Mouse (Mus musculus) hindbrain, embryonic 11.5 days (tissue): ENCODE data around the gene Tmem216. TPM values are rescaled to one million over a fixed set of nuclear protein-coding genes. Genes with fewer than 3 reads are reported as not detected.

Experiments
- ATAC-seq: fragments of 200-750 bp; cut with Nextera tagmentation; 2 replicates; pipeline ENCODE4 v1.8.0; 2017; ENCODE audit warnings: mild to moderate bottlenecking, moderate TSS enrichment, moderate library complexity; ENCODE audit not compliant: low FRiP score
- DNase-seq: peaks from one replicate; pipeline ENCODE4 v3.0.0-alpha.2; 2015; ENCODE audit warnings: low spot score
- H3K27ac ChIP-seq: fragments of 300-500 bp; sonication (generic); 2 replicates; pipeline ENCODE4 v1.5.1; 2014; ENCODE audit warnings: mild to moderate bottlenecking, low read depth, low read length
- H3K27me3 ChIP-seq: fragments of 300-500 bp; sonication (generic); 2 replicates; pipeline ENCODE4 v1.6.1; 2014; ENCODE audit warnings: mild to moderate bottlenecking, low read length, moderate library complexity, mixed read lengths; ENCODE audit not compliant: control insufficient read depth, insufficient read depth
- H3K36me3 ChIP-seq: fragments of 300-500 bp; sonication (generic); 2 replicates; pipeline ENCODE4 v1.6.1; 2014; ENCODE audit warnings: mild to moderate bottlenecking, low read length, moderate library complexity, mixed read lengths; ENCODE audit not compliant: control insufficient read depth, insufficient read depth
- H3K4me1 ChIP-seq: fragments of 300-500 bp; sonication (generic); replicated peaks from 2 replicates; pipeline ENCODE4 v1.6.1; 2014; ENCODE audit warnings: low read length, mixed read lengths; ENCODE audit not compliant: control insufficient read depth, insufficient read depth
- H3K4me2 ChIP-seq: fragments of 300-500 bp; sonication (generic); replicated peaks from 2 replicates; pipeline ENCODE4 v1.6.1; 2014; ENCODE audit warnings: mild to moderate bottlenecking, low read depth, low read length
- H3K4me3 ChIP-seq: fragments of 300-500 bp; sonication (generic); 2 replicates; pipeline ENCODE4 v1.5.1; 2014; ENCODE audit warnings: low read depth, low read length
- H3K9ac ChIP-seq: fragments of 300-500 bp; sonication (generic); 2 replicates; pipeline ENCODE4 v1.6.1; 2014; ENCODE audit warnings: low read depth, low read length
- H3K9me3 ChIP-seq: fragments of 300-500 bp; sonication (generic); 2 replicates; pipeline ENCODE4 v1.6.1; 2016; ENCODE audit warnings: low read length; ENCODE audit not compliant: control insufficient read depth
- WGBS: fragments of 180-500 bp; shearing (Covaris S2); extraction: QIAGEN DNeasy Blood & Tissue Kit; methylation state at CpG from one replicate; pipeline ENCODE4 v1.1.7; 2014; 5-methylcytosine and 5-hydroxymethylcytosine counted together
- polyA plus RNA-seq: library from polyadenylated mRNA; unstranded; fragments of >200 nt; fragmentation: Nextera tagmentation; extraction: Ambion mirVana; gene quantifications from 2 replicates; pipeline ENCODE4 v1.2.1, GENCODE M21; 2014

The Tmem216 gene
- polyA plus RNA-seq, 1 experiment from 2014 or later: 63.7 TPM

DNA sequence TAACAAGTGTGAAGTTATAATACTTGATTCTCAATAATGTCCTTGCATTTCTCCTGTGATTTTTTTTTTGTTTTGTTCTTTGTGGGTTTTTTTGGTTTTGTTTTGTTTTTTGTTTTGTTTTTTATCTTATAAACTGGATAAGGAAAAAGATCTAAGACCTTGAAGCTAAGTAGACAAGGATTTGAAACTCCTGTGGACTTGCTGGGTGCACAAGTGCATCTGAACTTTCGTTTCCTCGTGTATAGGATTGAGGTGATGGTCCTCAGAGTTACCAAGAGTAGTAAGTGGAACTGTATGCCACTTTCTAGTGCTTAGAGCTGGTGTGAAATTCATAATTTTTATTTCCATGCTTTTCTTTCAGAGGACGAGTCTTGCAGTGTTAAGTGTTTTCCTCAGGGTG is 24.1 kb upstream of the Tmem216 start:
- no peaks in the 10 kb centered on the region for H3K9me3 ChIP-seq
- H3K27me3 ChIP-seq: no peaks in the 10 kb centered on the region
- 0 out of 2 replicates have a peak, but pooled peaks cover 4% of the 10 kb centered on the region for H3K4me1 ChIP-seq
- ATAC-seq: no peak
- H3K9ac ChIP-seq: no peak overlapping the region
- H3K36me3 ChIP-seq: no peaks in the 10 kb centered on the region
- no peak overlapping the region for H3K27ac ChIP-seq
- no peak overlapping the region for H3K4me3 ChIP-seq
- WGBS: 81% methylated on average over 3 of the region's 3 CpGs
- no peak for DNase-seq
- H3K4me2 ChIP-seq: no peak overlapping the region

DNA sequence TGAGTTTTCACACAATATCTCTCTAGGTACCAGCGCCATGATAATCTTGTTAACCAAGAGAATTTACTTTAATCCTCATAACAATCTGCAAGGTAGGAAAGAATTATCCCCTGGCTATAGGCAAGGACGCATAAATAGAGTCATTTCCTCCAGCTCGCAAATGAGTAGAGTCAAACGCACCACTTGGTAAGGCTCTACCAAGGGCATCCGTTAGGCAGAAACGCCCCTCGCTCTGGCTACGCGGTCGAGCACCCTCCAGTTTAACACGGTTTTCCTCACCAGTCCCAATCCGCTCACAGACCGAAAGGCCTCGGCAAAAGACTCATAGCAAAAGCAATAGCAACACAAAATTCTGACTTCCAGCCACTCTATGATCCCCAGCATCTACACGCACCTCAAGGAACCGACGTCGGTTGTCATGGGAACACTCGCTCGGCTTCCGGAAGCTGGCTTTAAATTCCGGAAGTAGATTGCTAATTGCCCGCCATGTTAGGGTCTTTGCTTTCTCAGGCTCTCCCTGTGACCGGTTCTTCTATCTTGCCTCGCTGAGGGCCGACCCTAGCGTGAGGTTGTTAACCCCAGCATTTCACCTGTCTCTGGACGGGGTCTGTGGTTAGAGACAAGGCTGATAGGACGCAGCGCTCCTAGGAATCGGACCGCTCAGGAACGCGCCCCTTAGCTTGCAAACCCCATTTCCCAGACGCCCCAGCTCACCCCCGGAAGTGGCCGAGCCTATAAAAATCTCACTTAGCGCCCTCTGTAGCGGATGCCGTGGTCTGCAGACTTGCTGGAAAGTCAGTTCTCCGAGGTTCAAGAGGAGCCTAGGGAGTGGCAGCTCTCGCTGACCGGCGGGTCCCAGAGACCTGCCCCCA is 20.9 kb upstream of the Tmem216 start, which contains the start of the genes Cyb561a3 and Tmem138:
TSS of gene Cyb561a3 (plus strand) at position 483 of the 872 bp plus-strand sequence.
TSS of gene Tmem138 (minus strand) at position 673 of the 872 bp plus-strand sequence.
- H3K4me1 ChIP-seq: 0 out of 2 replicates have a peak, but pooled peaks cover 4% of the 10 kb centered on the region
- H3K9me3 ChIP-seq: no peaks in the 10 kb centered on the region
- H3K27ac ChIP-seq: peak within 1 kb of the TSS; percentile 85
- DNase-seq (peak; percentile 93), ATAC-seq (peak; percentile 96)
- H3K4me2 ChIP-seq: peak within 1 kb of the TSS; percentile 81
- H3K4me3 ChIP-seq: peak within 1 kb of the TSS; percentile 60
- H3K9ac ChIP-seq: peak within 1 kb of the TSS; percentile 86
- no peaks in the 10 kb centered on the region for H3K36me3 ChIP-seq
- no peaks in the 10 kb centered on the region for H3K27me3 ChIP-seq
- WGBS: under 1% methylated on average over 44 of the region's 44 CpGs

DNA sequence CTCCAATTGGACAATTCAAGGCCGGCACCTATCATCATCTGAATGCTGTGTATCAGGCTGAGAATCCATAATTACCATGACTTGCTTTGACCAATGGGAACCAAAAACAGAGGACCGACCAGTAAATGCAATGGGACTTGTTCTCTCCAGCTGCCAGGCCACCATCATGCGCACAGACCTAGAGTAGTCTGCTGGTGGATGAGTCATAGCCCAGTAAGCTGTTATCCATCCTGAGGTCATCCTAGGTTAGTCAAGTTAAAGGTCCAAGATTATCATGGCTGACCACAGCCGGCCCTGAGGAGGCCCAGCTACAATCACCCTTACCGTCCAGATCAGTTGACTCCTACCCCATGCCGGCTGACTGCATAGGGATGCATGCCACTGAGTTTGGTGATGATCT is 13.6 kb upstream of the Tmem216 start:
- H3K4me3 ChIP-seq: no peak overlapping the region
- DNase-seq (no peak), ATAC-seq (no peak)
- H3K9me3 ChIP-seq: no peaks in the 10 kb centered on the region
- H3K9ac ChIP-seq: no peak overlapping the region
- H3K27me3 ChIP-seq: no peaks in the 10 kb centered on the region
- H3K36me3 ChIP-seq: peaks cover 8% of the 10 kb centered on the region; the same call in 1 of the 2 replicates
- no peak overlapping the region for H3K4me2 ChIP-seq
- H3K27ac ChIP-seq: no peak overlapping the region
- 96% methylated on average over 6 of the region's 6 CpGs for WGBS
- H3K4me1 ChIP-seq: no peaks in the 10 kb centered on the region

DNA sequence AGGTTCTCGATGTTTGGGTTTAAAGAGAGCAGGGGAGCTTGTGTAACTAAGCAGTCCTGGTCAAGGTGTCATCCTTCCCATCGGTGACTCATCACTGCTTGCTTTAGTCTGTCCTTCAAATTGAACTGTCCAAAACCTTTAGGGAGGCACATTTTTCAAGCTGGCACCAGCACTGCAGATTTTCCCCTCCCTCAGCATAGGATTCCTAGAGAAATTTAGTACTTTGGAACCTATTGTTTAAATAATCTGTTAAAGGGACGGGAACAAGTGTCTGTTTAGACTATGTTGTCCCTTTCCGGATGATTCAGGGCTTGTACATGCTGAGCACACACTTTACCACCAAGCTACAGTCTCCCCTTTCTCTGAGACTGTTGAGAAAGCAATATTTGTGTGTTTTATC is 9.2 kb upstream of the Tmem216 start:
- ATAC-seq: no peak
- Histone ChIP-seq H3K4me2 (no peak overlapping the region), H3K4me3 (no peak overlapping the region), H3K9ac (no peak overlapping the region), H3K36me3 (no peaks in the 10 kb centered on the region), H3K4me1 (no peaks in the 10 kb centered on the region), H3K27me3 (no peaks in the 10 kb centered on the region), H3K27ac (no peak overlapping the region), H3K9me3 (no peaks in the 10 kb centered on the region)
- 87% methylated on average over 4 of the region's 4 CpGs for WGBS
- no peak for DNase-seq

GRCm38 (mm10) chr19:10564278-10564677 is 8.2 kb upstream of the Tmem216 start:
- H3K9me3 ChIP-seq: no peaks in the 10 kb centered on the region
- 73% methylated on average over 6 of the region's 6 CpGs for WGBS
- ATAC-seq: no peak
- H3K4me2 ChIP-seq: no peak overlapping the region
- H3K27me3 ChIP-seq: no peaks in the 10 kb centered on the region
- no peak for DNase-seq
- no peaks in the 10 kb centered on the region for H3K36me3 ChIP-seq
- no peaks in the 10 kb centered on the region for H3K4me1 ChIP-seq
- no peak overlapping the region for H3K4me3 ChIP-seq
- H3K27ac ChIP-seq: no peak overlapping the region
- no peak overlapping the region for H3K9ac ChIP-seq

DNA sequence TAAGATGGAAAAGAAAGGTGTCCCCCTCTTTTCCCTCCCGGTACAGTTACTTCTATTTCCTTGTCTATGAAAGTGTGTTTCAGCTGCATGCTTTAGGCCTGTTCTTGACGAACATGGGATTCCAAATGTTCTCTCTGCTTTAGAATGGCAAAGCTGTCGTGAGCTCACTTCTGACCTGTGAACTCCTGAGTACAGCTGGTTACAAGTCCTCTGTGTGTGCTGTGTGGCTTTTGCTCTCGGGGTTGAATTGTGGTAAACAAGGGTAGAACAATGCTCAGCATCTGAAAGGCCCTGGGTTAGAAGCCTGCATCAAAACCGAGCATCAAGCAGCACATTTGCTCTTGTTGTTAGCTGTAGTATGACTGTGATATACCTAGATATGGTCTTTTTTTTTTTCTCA is 6.3 kb upstream of the Tmem216 start:
- H3K9me3 ChIP-seq: no peaks in the 10 kb centered on the region
- no peaks in the 10 kb centered on the region for H3K4me1 ChIP-seq
- DNase-seq (no peak), ATAC-seq (no peak)
- no peak overlapping the region for H3K4me3 ChIP-seq
- no peak overlapping the region for H3K9ac ChIP-seq
- WGBS: 63% methylated on average over 5 of the region's 5 CpGs
- H3K4me2 ChIP-seq: no peak overlapping the region
- no peaks in the 10 kb centered on the region for H3K27me3 ChIP-seq
- H3K27ac ChIP-seq: no peak overlapping the region
- H3K36me3 ChIP-seq: no peaks in the 10 kb centered on the region

GRCm38 (mm10) chr19:10561558-10562314 is 5.7 kb upstream of the Tmem216 start:
- H3K4me2 ChIP-seq: no peak overlapping the region
- H3K36me3 ChIP-seq: no peaks in the 10 kb centered on the region
- DNase-seq: no peak
- ATAC-seq: no peak
- WGBS: 70% methylated on average over 6 of the region's 6 CpGs
- H3K9me3 ChIP-seq: no peaks in the 10 kb centered on the region
- no peaks in the 10 kb centered on the region for H3K27me3 ChIP-seq
- no peak overlapping the region for H3K4me3 ChIP-seq
- no peak overlapping the region for H3K27ac ChIP-seq
- no peak overlapping the region for H3K9ac ChIP-seq
- no peaks in the 10 kb centered on the region for H3K4me1 ChIP-seq

- no peaks in the 10 kb centered on the region for H3K9me3 ChIP-seq
- no peak overlapping the region for H3K4me3 ChIP-seq
- H3K9ac ChIP-seq: no peak overlapping the region
- no peak overlapping the region for H3K4me2 ChIP-seq
- 31% methylated on average over 5 of the region's 5 CpGs for whole genome bisulfite sequencing
- ATAC-seq (no peak), DNase-seq (no peak)
- H3K27me3 ChIP-seq: no peaks in the 10 kb centered on the region
- no peaks in the 10 kb centered on the region for H3K36me3 ChIP-seq
- no peaks in the 10 kb centered on the region; the same call in 1 of the 2 replicates for H3K4me1 ChIP-seq
- no peak overlapping the region for H3K27ac ChIP-seq
Measured at GRCm38 (mm10) chr19:10560108-10560507, 4.1 kb upstream of the Tmem216 start.
